Mouse (Mus musculus): Measurements from ENCODE around the gene Pla2g2d. TPM values are rescaled to one million over a fixed set of nuclear protein-coding genes. Genes with fewer than 3 reads are reported as not detected.
"Not testable (repeated sequence)": the region's sequence is repeated elsewhere in the genome, so short reads cannot be mapped to it uniquely, and the experiment has no call there.

Pla2g2d gene
- polyA plus RNA-seq, 1 experiment from 2014 or later = not detected

- H3K36me3 ChIP-seq = no peaks in the 10 kb centered on the region
- no peak for ATAC-seq (ENCODE audit: borderline replicate concordance, extremely low read depth, low FRiP score, low TSS enrichment)
- peaks cover 11% of the 10 kb centered on the region; the same call in 1 of the 2 replicates for H3K4me1 ChIP-seq
- H3K9ac ChIP-seq = no peak overlapping the region
- H3K4me2 ChIP-seq = no peak overlapping the region
- no peak overlapping the region for H3K27ac ChIP-seq
- H3K4me3 ChIP-seq = no peak overlapping the region
- 0 out of 2 replicates have a peak, but pooled peaks cover 5% of the 10 kb centered on the region for H3K27me3 ChIP-seq
- 63% methylated on average over 8 of the region's 8 CpGs for WGBS
- H3K9me3 ChIP-seq = no peaks in the 10 kb centered on the region
Observed at GRCm38 (mm10) chr4:138805248-138805647, 29.7 kb downstream of the Pla2g2d start.

DNA sequence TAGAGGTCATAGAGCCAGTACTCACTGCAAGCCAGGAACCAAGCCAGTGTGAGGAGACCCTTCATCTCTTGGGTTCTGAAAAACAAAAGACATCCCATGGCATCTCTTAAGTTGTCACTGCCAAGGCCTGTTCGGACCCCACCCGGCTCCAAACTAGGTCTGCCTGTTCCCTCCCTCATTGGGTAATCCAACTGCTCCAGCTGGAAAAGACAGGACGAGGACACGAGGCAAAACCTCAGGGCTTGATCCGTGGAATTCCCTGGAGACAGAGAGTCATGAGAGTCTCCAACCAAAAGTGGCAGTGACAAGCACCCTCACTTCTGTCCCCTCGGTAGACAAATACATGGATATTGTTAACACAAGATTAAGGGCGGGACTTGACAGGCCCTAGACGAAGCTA is 30.6 kb downstream of the Pla2g2d start:
- no peak overlapping the region for H3K9ac ChIP-seq
- H3K27me3 ChIP-seq = 0 out of 2 replicates have a peak, but pooled peaks cover 5% of the 10 kb centered on the region
- H3K9me3 ChIP-seq = no peaks in the 10 kb centered on the region
- ATAC-seq (ENCODE audit: borderline replicate concordance, extremely low read depth, low FRiP score, low TSS enrichment) = no peak
- H3K4me1 ChIP-seq = peaks cover 7% of the 10 kb centered on the region; the same call in 1 of the 2 replicates
- H3K4me2 ChIP-seq = no peak overlapping the region
- no peaks in the 10 kb centered on the region for H3K36me3 ChIP-seq
- 59% methylated on average over 8 of the region's 8 CpGs for WGBS
- no peak overlapping the region for H3K4me3 ChIP-seq
- no peak overlapping the region for H3K27ac ChIP-seq

- Histone ChIP-seq H3K27ac (no peak overlapping the region), H3K4me1 (peaks cover 7% of the 10 kb centered on the region; the same call in 1 of the 2 replicates), H3K9me3 (no peaks in the 10 kb centered on the region), H3K4me3 (no peak overlapping the region), H3K36me3 (no peaks in the 10 kb centered on the region), H3K4me2 (no peak overlapping the region), H3K27me3 (0 out of 2 replicates have a peak, but pooled peaks cover 5% of the 10 kb centered on the region), H3K9ac (no peak overlapping the region)
- WGBS = 40% methylated on average over 7 of the region's 7 CpGs
- ATAC-seq (ENCODE audit: borderline replicate concordance, extremely low read depth, low FRiP score, low TSS enrichment) = peak; percentile 50; the same call in 1 of the 2 replicates
Observed at GRCm38 (mm10) chr4:138806920-138807541, 31.5 kb downstream of the Pla2g2d start.

- no peaks in the 10 kb centered on the region for H3K27me3 ChIP-seq
- H3K36me3 ChIP-seq = no peaks in the 10 kb centered on the region
- H3K4me3 ChIP-seq = no peak overlapping the region
- WGBS = 70% methylated on average over 9 of the region's 9 CpGs
- no peak overlapping the region for H3K4me2 ChIP-seq
- no peak overlapping the region for H3K9ac ChIP-seq
- H3K4me1 ChIP-seq = peaks cover 14% of the 10 kb centered on the region
- H3K27ac ChIP-seq = no peak overlapping the region
- ATAC-seq (ENCODE audit: borderline replicate concordance, extremely low read depth, low FRiP score, low TSS enrichment) = no peak
- no peaks in the 10 kb centered on the region for H3K9me3 ChIP-seq
Observed at GRCm38 (mm10) chr4:138816166-138816565, 40.6 kb downstream of the Pla2g2d start.

GRCm38 (mm10) chr4:138817736-138818135 is 42.2 kb downstream of the Pla2g2d start:
- Histone ChIP-seq H3K4me3 (no peak overlapping the region), H3K9ac (no peak overlapping the region), H3K27ac (no peak overlapping the region), H3K4me1 (peaks cover 14% of the 10 kb centered on the region), H3K27me3 (no peaks in the 10 kb centered on the region), H3K4me2 (no peak overlapping the region), H3K36me3 (no peaks in the 10 kb centered on the region), H3K9me3 (no peaks in the 10 kb centered on the region)
- WGBS = 59% methylated on average over 6 of the region's 6 CpGs
- no peak for ATAC-seq (ENCODE audit: borderline replicate concordance, extremely low read depth, low FRiP score, low TSS enrichment)

DNA sequence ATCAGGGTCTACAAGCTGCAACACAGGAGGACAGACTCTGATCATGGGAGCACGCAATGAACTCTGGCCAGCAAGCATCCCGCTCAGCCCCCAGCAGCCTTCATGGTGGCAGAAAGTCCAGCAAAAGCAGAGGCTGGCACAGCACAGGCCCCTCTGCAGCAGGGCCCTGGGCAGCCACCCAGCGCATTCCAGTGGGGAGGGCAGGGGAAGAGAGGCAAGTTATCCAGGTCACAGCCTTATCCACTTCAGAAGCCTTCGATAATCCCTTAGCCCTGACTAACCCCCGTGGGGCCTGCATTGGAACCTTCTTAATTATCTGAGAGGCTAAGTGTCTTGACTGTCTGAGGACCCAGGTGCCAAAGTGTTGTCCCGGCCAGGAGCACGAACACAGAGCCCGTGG is 43.6 kb downstream of the Pla2g2d start:
- 30% methylated on average over 8 of the region's 8 CpGs for WGBS
- 0 out of 2 replicates have a peak, but pooled peaks have one; percentile 59 for ATAC-seq (ENCODE audit: borderline replicate concordance, extremely low read depth, low FRiP score, low TSS enrichment)
- no peaks in the 10 kb centered on the region for H3K27me3 ChIP-seq
- H3K9ac ChIP-seq = no peak overlapping the region
- H3K36me3 ChIP-seq = no peaks in the 10 kb centered on the region
- no peak overlapping the region for H3K4me3 ChIP-seq
- H3K4me1 ChIP-seq = peaks cover 14% of the 10 kb centered on the region
- no peaks in the 10 kb centered on the region for H3K9me3 ChIP-seq
- no peak overlapping the region for H3K27ac ChIP-seq
- H3K4me2 ChIP-seq = no peak overlapping the region

- no peaks in the 10 kb centered on the region for H3K9me3 ChIP-seq
- WGBS = 81% methylated on average over 2 of the region's 2 CpGs
- no peak overlapping the region for H3K4me3 ChIP-seq
- peaks cover 18% of the 10 kb centered on the region for H3K4me1 ChIP-seq
- H3K27ac ChIP-seq = no peak overlapping the region
- no peak overlapping the region for H3K9ac ChIP-seq
- ATAC-seq (ENCODE audit: borderline replicate concordance, extremely low read depth, low FRiP score, low TSS enrichment) = no peak
- no peaks in the 10 kb centered on the region for H3K36me3 ChIP-seq
- H3K27me3 ChIP-seq = no peaks in the 10 kb centered on the region
- no peak overlapping the region for H3K4me2 ChIP-seq
Observed at GRCm38 (mm10) chr4:138821036-138821435, 45.5 kb downstream of the Pla2g2d start.

DNA sequence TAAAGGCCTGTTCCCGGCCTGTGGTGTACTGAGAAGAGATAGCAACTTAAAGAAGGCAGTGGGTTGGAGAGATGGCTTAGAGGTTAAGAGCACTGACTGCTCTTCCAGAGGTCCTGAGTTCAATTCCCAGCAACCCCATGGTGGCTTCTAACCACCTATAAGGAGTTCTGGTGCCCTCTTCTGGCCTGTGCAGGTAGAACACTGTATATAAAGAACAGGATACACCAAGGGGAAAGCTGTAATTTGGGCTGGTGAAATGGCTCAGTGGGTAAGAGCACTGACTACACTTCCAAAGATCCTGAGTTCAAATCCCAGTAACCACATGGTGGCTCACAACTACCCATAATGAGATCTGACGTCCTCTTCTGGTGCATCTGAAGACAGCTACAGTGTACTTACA is 48.6 kb downstream of the Pla2g2d start:
- WGBS = 69% methylated on average over 2 of the region's 2 CpGs
- not testable (repeated sequence) for H3K9ac ChIP-seq; H3K4me2 ChIP-seq; H3K27me3 ChIP-seq; H3K36me3 ChIP-seq; H3K4me3 ChIP-seq; H3K9me3 ChIP-seq; H3K27ac ChIP-seq; ATAC-seq (ENCODE audit: borderline replicate concordance, extremely low read depth, low FRiP score, low TSS enrichment)
- H3K4me1 ChIP-seq = peaks cover 21% of the 10 kb centered on the region

- 75% methylated on average over 2 of the region's 2 CpGs for WGBS
- peaks cover 6% of the 10 kb centered on the region; the same call in 1 of the 2 replicates for H3K27me3 ChIP-seq
- peaks cover 18% of the 10 kb centered on the region for H3K4me1 ChIP-seq
- H3K4me3 ChIP-seq = no peak overlapping the region
- H3K36me3 ChIP-seq = no peaks in the 10 kb centered on the region
- H3K9ac ChIP-seq = no peak overlapping the region
- H3K27ac ChIP-seq = no peak overlapping the region
- no peak overlapping the region for H3K4me2 ChIP-seq
- no peak for ATAC-seq (ENCODE audit: borderline replicate concordance, extremely low read depth, low FRiP score, low TSS enrichment)
- H3K9me3 ChIP-seq = no peaks in the 10 kb centered on the region
Observed at GRCm38 (mm10) chr4:138824660-138825059, 49.1 kb downstream of the Pla2g2d start.

DNA sequence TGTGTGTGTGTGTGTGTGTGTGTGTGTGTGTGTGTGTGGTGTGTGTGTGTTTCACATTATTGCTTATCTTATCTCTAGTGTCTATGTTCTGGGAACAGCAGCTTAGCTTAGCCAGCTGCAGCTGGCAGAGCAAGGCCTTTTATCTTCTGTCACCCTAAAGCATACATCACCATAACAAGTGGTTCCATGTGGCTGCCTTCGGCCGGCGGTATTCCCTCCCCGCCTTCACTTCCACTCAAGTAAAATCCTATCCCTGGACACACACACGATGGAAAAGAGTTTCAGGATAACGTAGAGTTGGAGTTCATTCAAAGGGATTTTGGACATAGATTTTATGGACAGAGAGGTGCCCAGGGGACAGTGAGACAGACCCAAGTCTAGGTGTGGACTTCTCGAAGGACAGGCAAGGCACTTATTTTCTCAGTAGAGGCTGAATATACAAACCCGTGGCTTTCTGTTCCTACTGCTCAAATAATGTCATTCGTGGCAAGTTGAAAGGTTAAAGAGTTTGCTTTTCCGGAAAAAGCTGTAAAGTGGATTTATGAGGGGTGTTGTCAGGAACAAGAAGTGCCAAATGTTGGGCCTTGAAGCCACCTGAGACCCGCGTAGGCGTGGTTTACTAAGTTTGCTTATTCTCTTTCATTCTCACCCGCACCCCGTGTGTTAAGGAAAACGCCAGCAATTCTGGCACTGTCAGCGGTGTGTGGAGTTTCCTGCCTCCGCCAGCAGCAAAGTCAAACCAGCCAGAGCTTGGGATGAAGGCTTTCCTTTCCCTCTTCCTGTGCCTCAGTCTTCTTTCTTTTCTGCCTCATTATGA is 50.4 kb downstream of the Pla2g2d start:
- Histone ChIP-seq H3K27ac (0 out of 2 replicates have a peak overlapping the region, but pooled peaks have one; percentile 41), H3K4me2 (peak overlapping the region; percentile 14; the same call in 1 of the 2 replicates)
- peak; percentile 57; the same call in 1 of the 2 replicates for ATAC-seq (ENCODE audit: borderline replicate concordance, extremely low read depth, low FRiP score, low TSS enrichment)

GRCm38 (mm10) chr4:138827147-138827546 is 51.6 kb downstream of the Pla2g2d start:
- Histone ChIP-seq H3K27me3 (peaks cover 6% of the 10 kb centered on the region; the same call in 1 of the 2 replicates), H3K27ac (no peak overlapping the region), H3K4me2 (no peak overlapping the region), H3K9ac (no peak overlapping the region), H3K36me3 (no peaks in the 10 kb centered on the region), H3K4me3 (no peak overlapping the region), H3K4me1 (peaks cover 18% of the 10 kb centered on the region), H3K9me3 (no peaks in the 10 kb centered on the region)
- ATAC-seq (ENCODE audit: borderline replicate concordance, extremely low read depth, low FRiP score, low TSS enrichment) = no peak
- WGBS = 44% methylated on average over 11 of the region's 11 CpGs

More for the DNA sequence above, 50.4 kb downstream of the Pla2g2d start:
- no peaks in the 10 kb centered on the region for H3K9me3 ChIP-seq
- H3K4me1 ChIP-seq = peaks cover 18% of the 10 kb centered on the region
- H3K27me3 ChIP-seq = peaks cover 6% of the 10 kb centered on the region; the same call in 1 of the 2 replicates
- no peaks in the 10 kb centered on the region for H3K36me3 ChIP-seq
- no peak overlapping the region for H3K4me3 ChIP-seq
- no peak overlapping the region for H3K9ac ChIP-seq
- WGBS = 3% methylated on average over 18 of the region's 18 CpGs
